Comparison of ENCODE assay signal across 13 mouse cellular contexts in the genomic region with DNA sequence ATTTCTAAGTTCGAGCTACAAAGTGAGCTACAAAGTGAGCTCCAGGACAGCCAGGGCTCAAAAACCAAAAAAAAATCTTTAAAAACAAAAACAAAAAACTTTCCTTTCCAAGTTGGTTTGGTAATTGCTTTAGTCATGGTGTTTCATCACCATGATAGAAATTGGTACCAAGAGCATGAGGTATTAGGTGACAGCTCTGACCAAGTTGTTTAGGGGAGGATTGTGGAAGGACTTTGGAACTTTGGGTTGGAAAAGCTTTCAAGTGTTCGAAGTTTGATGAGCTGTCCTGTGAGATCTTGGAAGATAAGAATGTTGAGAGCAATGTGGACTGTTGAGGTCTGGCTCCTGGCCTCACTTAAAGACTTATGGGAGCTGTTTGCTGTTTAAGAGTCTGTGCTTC.
"Had no signal": no experiment of that assay in that cellular context is flagged by ENCODE, and none has a peak within 500 bp of the region (broad histone marks: within the 10 kb centered on the region; RNA-seq: fewer than 3 reads in every experiment).

No protein-coding gene starts in this region.

- DNase-seq: lung, adult 18-20 months; lung, embryonic 14.5 days; lung, postnatal 10 days; lung, postnatal 4 days; midbrain, embryonic 14.5 days; retina, postnatal 1 day; right cerebral cortex, adult 18-20 months; right cerebral cortex, postnatal 25 days; right cerebral cortex, postnatal 4 days; spleen, adult 18-20 months; thymus, adult 18-20 months; thymus, postnatal 14 days; thymus, postnatal 36 days had no signal
